Mouse (Mus musculus) lung, embryonic 15.5 days (tissue): ENCODE results near the gene Atp9a. TPM values are rescaled to one million over a fixed set of nuclear protein-coding genes. Genes with fewer than 3 reads are reported as not detected.
A peak's percentile ranks its signal among the peaks of the same experiment; 100 is the strongest.

Experiments
- ATAC-seq: fragments of 200-750 bp; cut with Nextera tagmentation; 2 replicates; pipeline ENCODE4 v1.8.0; 2017; ENCODE audit warnings: moderate number of reproducible peaks, borderline replicate concordance; ENCODE audit not compliant: low FRiP score, low TSS enrichment; ENCODE audit errors: extremely low read depth
- H3K27ac ChIP-seq: fragments of 300-500 bp; sonication (generic); 2 replicates; pipeline ENCODE4 v1.5.1; 2015; ENCODE audit warnings: moderate library complexity, mild to moderate bottlenecking, inconsistent platforms
- H3K27me3 ChIP-seq: fragments of 300-500 bp; sonication (generic); 2 replicates; pipeline ENCODE4 v1.6.1; 2015; ENCODE audit warnings: inconsistent platforms
- H3K36me3 ChIP-seq: fragments of 300-500 bp; sonication (generic); 2 replicates; pipeline ENCODE4 v1.6.1; 2015; ENCODE audit warnings: inconsistent platforms
- H3K4me1 ChIP-seq: fragments of 300-500 bp; sonication (generic); 2 replicates; pipeline ENCODE4 v1.6.1; 2015; ENCODE audit warnings: inconsistent platforms
- H3K4me2 ChIP-seq: fragments of 300-500 bp; sonication (generic); 2 replicates; pipeline ENCODE4 v1.6.1; 2015; ENCODE audit warnings: inconsistent platforms, mild to moderate bottlenecking, moderate library complexity
- H3K4me3 ChIP-seq: fragments of 300-500 bp; sonication (generic); 2 replicates; pipeline ENCODE4 v1.5.1; 2015; ENCODE audit warnings: mild to moderate bottlenecking, inconsistent platforms
- H3K9ac ChIP-seq: fragments of 300-500 bp; sonication (generic); 2 replicates; pipeline ENCODE4 v1.6.1; 2015; ENCODE audit warnings: inconsistent platforms
- H3K9me3 ChIP-seq: fragments of 300-500 bp; sonication (generic); 2 replicates; pipeline ENCODE4 v1.6.1; 2016; ENCODE audit warnings: inconsistent platforms
- WGBS: fragments of 180-500 bp; shearing (Covaris S2); methylation state at CpG from one replicate; pipeline ENCODE4 v1.1.7; 2015; 5-methylcytosine and 5-hydroxymethylcytosine counted together
- polyA plus RNA-seq: library from polyadenylated mRNA; unstranded; fragments of >200 nt; fragmentation: Nextera tagmentation; extraction: Ambion mirVana; gene quantifications from 2 replicates; pipeline ENCODE4 v1.2.1, GENCODE M21; 2015

The Atp9a gene
- polyA plus RNA-seq, 1 experiment from 2014 or later = 14.3 TPM

DNA sequence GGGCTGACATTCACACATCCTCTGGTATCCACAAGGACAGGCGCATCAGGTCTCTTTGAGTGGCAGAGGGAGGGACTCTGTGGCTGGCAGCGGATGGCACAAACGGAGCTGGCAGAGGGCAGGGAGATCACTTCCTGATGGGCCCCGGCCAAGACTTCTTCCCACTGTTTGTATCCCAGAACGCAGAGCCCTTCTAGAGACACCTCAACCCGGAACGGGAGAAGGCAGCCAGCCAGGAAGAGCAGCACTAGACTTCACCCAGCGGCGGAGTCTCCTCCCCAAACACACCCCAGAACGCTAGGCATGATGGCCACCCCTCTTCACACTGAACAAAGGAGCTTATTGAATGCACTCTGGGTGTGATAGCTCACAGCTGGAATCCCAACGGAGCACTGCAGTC lies 8.2 kb downstream of the Atp9a start:
- Histone ChIP-seq H3K9me3 (no peaks in the 10 kb centered on the region), H3K4me2 (no peak overlapping the region), H3K4me3 (no peak overlapping the region), H3K27me3 (no peaks in the 10 kb centered on the region), H3K4me1 (no peaks in the 10 kb centered on the region), H3K36me3 (no peaks in the 10 kb centered on the region), H3K27ac (no peak overlapping the region), H3K9ac (no peak overlapping the region)
- ATAC-seq = peak; percentile 26; the same call in 1 of the 2 replicates
- 24% methylated on average over 11 of the region's 11 CpGs for WGBS

DNA sequence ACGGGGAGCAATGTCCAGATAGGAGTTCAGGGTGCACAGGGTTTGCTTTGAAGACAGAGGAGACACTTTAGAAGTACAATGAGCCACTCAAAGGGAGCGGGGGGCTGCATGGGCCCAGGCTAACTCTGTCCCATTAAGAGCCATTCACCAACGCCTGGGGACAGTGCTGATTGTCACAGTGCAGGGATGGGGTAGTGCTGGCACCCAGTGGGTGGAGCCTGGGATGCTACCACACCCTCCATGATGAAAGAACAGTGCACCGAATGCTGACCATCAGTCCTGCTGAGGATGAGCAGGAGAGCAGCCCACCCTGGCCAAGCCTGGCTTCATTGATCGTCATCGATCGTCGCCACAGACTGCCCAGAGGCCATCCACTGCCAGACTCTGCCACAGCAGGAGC lies 11.0 kb downstream of the Atp9a start:
- Histone ChIP-seq H3K4me3 (no peak overlapping the region), H3K9me3 (no peaks in the 10 kb centered on the region), H3K27ac (no peak overlapping the region), H3K9ac (no peak overlapping the region), H3K4me1 (no peaks in the 10 kb centered on the region), H3K36me3 (no peaks in the 10 kb centered on the region), H3K4me2 (no peak overlapping the region), H3K27me3 (no peaks in the 10 kb centered on the region)
- no peak; the same call in 1 of the 2 replicates for ATAC-seq
- WGBS = 82% methylated on average over 8 of the region's 8 CpGs

DNA sequence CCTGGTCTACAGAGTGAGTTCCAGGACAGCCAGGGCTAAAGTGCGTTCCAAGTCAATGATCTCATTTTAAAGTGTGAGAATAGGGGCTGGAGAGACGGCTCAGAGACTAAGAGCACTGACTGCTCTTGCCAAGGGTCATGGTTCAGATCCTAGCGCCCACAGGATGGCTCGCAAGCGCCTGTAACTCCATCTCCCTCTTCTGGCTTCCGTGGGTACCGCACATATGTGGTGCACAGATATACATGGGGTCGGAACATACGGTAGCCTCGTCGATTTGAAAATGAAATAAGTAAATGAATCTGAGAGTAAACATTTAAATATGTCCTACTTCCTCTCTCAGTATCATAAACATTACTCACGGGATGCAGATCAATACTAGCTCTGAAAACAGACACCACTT lies 12.5 kb downstream of the Atp9a start:
- no peak overlapping the region for H3K27ac ChIP-seq
- H3K9me3 ChIP-seq = no peaks in the 10 kb centered on the region
- H3K9ac ChIP-seq = no peak overlapping the region
- no peak overlapping the region for H3K4me3 ChIP-seq
- H3K4me1 ChIP-seq = no peaks in the 10 kb centered on the region
- H3K36me3 ChIP-seq = no peaks in the 10 kb centered on the region
- WGBS = 77% methylated on average over 12 of the region's 12 CpGs
- no peaks in the 10 kb centered on the region for H3K27me3 ChIP-seq
- ATAC-seq = no peak
- H3K4me2 ChIP-seq = no peak overlapping the region

DNA sequence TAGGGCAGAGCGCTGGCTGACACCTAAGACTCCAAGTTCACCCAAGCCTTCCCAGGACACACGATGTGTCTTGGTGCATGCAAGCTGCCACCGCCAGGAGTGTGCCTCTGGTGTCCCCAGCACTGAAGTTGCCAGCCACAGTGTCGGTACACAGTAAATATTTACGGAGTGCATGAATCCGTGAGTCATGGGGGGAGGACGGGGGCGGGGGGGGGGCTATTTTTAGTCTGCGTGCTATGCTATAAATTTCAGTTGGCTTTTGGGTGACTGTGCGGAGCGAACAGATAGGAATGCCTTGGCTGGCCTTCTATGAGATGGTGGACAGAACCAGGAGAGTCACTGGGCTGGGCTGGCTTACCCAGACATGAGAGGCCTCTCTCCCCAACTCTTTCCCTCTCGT lies 14.2 kb downstream of the Atp9a start:
- Histone ChIP-seq H3K36me3 (no peaks in the 10 kb centered on the region), H3K4me2 (no peak overlapping the region), H3K4me3 (no peak overlapping the region), H3K27ac (no peak overlapping the region), H3K9ac (no peak overlapping the region), H3K9me3 (no peaks in the 10 kb centered on the region), H3K27me3 (no peaks in the 10 kb centered on the region), H3K4me1 (no peaks in the 10 kb centered on the region)
- ATAC-seq = no peak
- 50% methylated on average over 12 of the region's 12 CpGs for WGBS

DNA sequence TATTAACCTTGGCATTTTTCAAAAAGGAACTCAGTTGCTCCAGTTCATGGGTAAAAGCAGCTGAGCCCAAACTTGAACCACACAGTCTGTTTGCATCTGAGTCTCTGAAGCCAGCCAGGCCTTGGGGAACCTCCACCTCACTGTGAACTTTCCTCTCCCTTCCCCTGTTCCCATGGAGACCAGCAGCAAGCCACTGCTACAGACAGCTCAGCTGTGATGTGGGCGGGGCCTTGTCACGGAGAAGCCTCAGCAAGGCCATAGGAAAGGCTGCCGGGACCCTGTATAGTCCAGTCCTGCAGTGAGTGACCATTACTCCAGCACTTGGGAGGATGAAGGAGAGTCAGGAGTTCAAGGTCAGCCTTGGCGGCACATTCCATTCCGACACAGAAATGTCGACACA lies 16.2 kb downstream of the Atp9a start:
- H3K9ac ChIP-seq = no peak overlapping the region
- H3K9me3 ChIP-seq = no peaks in the 10 kb centered on the region
- no peak overlapping the region for H3K4me3 ChIP-seq
- H3K4me2 ChIP-seq = no peak overlapping the region
- no peaks in the 10 kb centered on the region for H3K4me1 ChIP-seq
- no peaks in the 10 kb centered on the region for H3K27me3 ChIP-seq
- H3K36me3 ChIP-seq = no peaks in the 10 kb centered on the region
- H3K27ac ChIP-seq = no peak overlapping the region
- peak; percentile 59; the same call in 1 of the 2 replicates for ATAC-seq
- 28% methylated on average over 6 of the region's 6 CpGs for WGBS

DNA sequence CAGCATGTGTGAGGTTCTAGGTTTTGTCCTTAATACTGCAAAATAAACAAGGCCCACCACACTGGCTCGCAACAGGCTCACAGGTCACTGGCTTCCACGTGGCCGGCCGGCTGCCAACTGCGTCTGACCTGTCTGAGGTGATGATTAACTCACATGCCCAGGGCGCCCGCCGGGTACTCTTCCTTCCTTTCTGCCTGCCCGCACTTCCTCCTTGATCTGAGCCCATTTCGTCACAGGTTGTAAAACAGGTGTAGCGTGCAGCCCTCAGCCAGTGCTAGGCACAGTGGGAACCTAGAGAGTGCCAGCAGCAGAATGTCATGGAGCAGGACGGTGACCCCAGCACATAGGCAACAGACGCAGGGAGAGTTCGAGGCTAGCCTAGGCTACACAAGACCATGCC lies 20.9 kb downstream of the Atp9a start:
- no peak for ATAC-seq
- H3K9me3 ChIP-seq = no peaks in the 10 kb centered on the region
- H3K4me2 ChIP-seq = no peak overlapping the region
- H3K9ac ChIP-seq = no peak overlapping the region
- no peak overlapping the region for H3K4me3 ChIP-seq
- H3K36me3 ChIP-seq = no peaks in the 10 kb centered on the region
- H3K27me3 ChIP-seq = no peaks in the 10 kb centered on the region
- no peaks in the 10 kb centered on the region for H3K4me1 ChIP-seq
- WGBS = 60% methylated on average over 14 of the region's 14 CpGs
- H3K27ac ChIP-seq = no peak overlapping the region

DNA sequence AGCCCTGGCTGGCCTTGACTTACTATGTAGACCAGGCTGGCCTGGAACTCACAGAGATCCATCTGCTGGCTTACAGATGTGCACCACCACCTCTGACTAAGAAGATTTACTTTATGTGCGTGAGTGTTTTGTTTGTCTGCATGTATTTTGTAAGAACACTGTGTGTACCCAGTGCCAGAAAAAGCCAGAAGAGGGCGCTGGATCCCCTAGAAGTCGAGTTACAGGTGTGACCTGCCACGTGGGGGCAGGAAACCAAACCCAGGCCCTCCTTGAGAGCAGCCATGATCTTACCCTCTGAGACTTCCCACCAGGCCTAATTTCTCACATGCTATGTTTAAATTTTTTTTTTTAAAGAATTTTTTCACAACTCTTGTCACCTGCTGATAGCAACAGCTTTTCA lies 22.5 kb downstream of the Atp9a start:
- no peak for ATAC-seq
- Histone ChIP-seq H3K4me2 (no peak overlapping the region), H3K4me1 (no peaks in the 10 kb centered on the region), H3K27me3 (no peaks in the 10 kb centered on the region), H3K9ac (no peak overlapping the region), H3K27ac (no peak overlapping the region), H3K36me3 (no peaks in the 10 kb centered on the region), H3K4me3 (no peak overlapping the region), H3K9me3 (no peaks in the 10 kb centered on the region)
- WGBS = 60% methylated on average over 4 of the region's 4 CpGs

DNA sequence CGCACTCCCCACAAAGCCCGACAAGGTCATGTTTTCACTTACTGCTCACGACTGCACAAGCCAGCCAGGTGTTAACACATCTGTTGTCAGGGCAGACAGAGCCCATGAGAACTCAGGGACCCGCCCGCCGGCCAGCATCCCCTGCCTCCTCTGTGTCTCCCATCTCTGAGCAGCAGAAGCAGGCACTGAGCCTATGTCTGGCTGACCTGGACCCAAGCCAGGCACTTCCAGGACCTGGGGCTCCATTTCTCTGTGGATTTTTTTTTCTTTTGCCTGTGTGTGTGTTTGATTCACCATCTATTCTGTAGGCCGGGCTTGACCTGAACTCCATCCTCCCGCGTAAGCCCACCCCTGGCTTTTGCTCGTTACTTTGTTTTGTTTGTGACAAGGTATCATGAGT lies 23.5 kb downstream of the Atp9a start:
- Histone ChIP-seq H3K4me1 (no peaks in the 10 kb centered on the region), H3K4me3 (no peak overlapping the region), H3K27ac (no peak overlapping the region), H3K9ac (no peak overlapping the region), H3K36me3 (no peaks in the 10 kb centered on the region), H3K9me3 (no peaks in the 10 kb centered on the region), H3K4me2 (no peak overlapping the region), H3K27me3 (no peaks in the 10 kb centered on the region)
- 58% methylated on average over 10 of the region's 10 CpGs for WGBS
- no peak for ATAC-seq

DNA sequence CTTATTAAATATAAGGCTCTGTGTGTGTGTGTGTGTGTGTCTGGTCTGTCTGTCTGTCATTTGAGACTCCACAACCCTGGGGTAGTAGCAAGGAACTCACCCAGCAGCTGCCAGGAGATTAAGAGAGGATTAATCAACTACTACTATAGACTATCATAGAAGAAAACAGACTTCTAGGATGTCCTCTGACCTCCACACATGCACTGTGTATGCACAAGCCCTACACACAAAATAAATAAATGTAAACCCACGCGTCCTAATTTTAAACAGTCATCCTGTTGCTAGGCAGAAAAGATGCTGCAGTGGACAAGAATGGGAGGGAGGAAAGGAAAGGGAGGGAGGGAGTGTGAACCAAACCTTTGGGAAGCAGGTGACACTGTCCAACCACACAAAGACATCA lies 23.9 kb downstream of the Atp9a start:
- H3K36me3 ChIP-seq = no peaks in the 10 kb centered on the region
- WGBS = 34% methylated on average over 2 of the region's 2 CpGs
- no peak for ATAC-seq
- H3K4me3 ChIP-seq = no peak overlapping the region
- H3K4me2 ChIP-seq = no peak overlapping the region
- no peak overlapping the region for H3K27ac ChIP-seq
- H3K4me1 ChIP-seq = no peaks in the 10 kb centered on the region
- no peaks in the 10 kb centered on the region for H3K9me3 ChIP-seq
- H3K27me3 ChIP-seq = no peaks in the 10 kb centered on the region
- no peak overlapping the region for H3K9ac ChIP-seq

DNA sequence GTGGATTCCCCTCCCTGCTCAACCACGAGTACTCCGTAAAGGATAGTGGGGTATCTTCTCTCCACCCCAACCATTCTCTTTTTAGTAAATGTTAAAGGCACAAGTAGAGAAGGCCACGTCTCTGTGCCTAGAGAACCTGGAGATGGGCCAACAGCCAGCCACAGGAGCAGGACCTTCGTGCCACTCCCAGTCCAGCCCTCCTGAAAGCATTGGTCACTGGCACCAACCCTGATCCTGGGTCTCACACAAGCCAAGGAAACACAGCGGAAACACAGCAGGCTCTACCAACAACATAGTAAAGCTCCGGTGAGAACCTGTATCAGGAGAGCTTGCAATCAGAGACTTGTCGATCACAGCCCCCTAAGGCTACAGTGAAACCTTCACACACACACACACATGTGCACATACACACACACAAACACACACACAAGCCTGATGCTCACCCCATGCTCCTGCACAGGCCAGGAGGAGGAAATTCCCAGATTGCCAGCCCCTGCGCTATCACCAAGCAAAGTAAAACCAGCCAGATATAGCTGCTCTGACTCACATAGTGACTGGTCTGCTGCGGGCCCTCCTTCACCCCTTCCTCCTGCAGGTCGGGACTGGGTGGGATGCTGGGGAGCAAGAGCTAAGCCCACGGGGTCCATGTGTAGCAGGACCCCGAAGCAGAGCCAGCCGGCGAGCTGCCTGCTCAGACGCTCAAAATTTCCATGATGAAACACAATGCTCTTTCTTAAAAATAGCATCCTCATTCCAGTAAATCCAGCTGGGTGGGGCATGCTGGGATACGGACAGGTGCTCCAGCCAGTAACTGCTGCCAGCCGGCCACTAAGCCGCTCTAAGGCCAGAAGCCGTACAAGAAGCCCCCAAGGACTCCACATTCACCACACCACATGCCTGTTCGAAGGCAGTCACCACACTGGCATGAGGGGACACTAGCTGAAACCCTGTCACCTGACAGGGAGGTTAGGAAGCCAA lies 29.7 kb downstream of the Atp9a start:
- H3K9me3 ChIP-seq = no peaks in the 10 kb centered on the region
- no peak overlapping the region for H3K9ac ChIP-seq
- H3K4me2 ChIP-seq = no peak overlapping the region
- no peak overlapping the region for H3K27ac ChIP-seq
- no peaks in the 10 kb centered on the region for H3K36me3 ChIP-seq
- no peak overlapping the region for H3K4me3 ChIP-seq
- H3K27me3 ChIP-seq = no peaks in the 10 kb centered on the region
- ATAC-seq = no peak
- 76% methylated on average over 20 of the region's 20 CpGs for WGBS
- H3K4me1 ChIP-seq = no peaks in the 10 kb centered on the region

DNA sequence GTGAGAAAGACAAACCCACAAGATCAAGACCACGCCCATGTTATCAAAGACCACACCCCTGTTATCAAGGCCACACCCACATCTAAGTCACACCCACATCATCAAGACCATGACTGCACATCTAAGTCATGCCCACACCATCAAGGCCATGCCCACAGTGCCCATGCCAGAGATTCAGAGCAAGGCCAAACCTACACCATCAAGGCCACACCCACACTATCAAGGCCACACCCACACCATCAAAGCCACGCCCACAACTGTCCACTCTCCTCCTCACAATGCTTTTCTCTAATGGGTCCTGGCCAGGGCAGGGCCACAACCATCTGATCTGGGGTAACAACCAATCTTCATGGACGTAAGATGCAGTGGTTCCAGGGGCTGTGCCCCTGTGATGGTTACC lies 31.2 kb downstream of the Atp9a start:
- ATAC-seq = 0 out of 2 replicates have a peak, but pooled peaks have one; percentile 39

DNA sequence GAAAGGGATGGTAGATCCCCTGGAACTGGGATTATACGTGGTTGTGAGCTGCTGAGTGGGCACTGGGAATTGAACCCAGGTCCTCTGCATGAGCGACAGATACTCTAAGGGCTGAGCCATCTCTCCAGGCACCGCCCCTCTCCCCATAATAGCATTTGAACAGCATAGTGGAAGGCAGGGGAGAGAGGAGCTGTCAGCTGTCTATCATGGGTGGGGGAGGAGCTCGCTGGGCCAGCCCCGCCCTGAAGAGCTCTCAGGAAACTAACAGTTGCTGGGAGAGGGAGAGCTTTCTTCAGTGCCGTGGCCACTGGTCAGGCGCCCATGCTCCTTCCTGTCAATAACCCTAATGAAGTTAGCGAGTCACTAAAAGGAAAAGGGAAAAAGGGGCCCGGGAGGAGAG lies 34.4 kb downstream of the Atp9a start:
- WGBS = 39% methylated on average over 9 of the region's 9 CpGs

More for the DNA sequence above, 31.2 kb downstream of the Atp9a start:
- no peak overlapping the region for H3K27ac ChIP-seq
- no peak overlapping the region for H3K4me2 ChIP-seq
- no peak overlapping the region for H3K4me3 ChIP-seq
- no peaks in the 10 kb centered on the region for H3K27me3 ChIP-seq
- no peak overlapping the region for H3K9ac ChIP-seq
- H3K36me3 ChIP-seq = no peaks in the 10 kb centered on the region
- WGBS = 71% methylated on average over 3 of the region's 3 CpGs
- no peaks in the 10 kb centered on the region for H3K9me3 ChIP-seq
- H3K4me1 ChIP-seq = no peaks in the 10 kb centered on the region

More for the DNA sequence above, 34.4 kb downstream of the Atp9a start:
- Histone ChIP-seq H3K4me1 (no peaks in the 10 kb centered on the region), H3K4me2 (no peak overlapping the region), H3K9me3 (no peaks in the 10 kb centered on the region), H3K27me3 (no peaks in the 10 kb centered on the region), H3K36me3 (no peaks in the 10 kb centered on the region), H3K4me3 (no peak overlapping the region), H3K27ac (no peak overlapping the region), H3K9ac (no peak overlapping the region)
- ATAC-seq = no peak
